9 mouse cellular contexts compared by ENCODE assay signal in the genomic region with DNA sequence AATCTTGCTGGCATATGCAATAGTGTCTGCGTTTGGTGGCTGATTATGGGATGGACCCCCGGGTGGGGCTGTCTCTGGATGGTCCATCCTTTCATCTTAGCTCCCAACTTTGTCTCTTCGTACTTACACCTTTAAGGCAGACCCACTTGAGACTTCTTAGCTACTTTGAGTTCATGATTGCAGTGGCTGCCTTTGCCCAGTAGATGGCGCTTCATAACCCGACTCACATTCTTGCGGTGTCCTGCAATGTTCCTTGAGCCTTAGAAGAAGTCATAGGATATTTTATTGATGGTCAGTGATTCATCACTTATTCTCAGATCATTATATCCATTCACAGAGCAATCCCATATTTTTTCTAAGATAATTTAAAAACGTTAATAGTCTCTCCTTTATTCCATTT. TPM values are rescaled to one million over a fixed set of nuclear protein-coding genes. Genes with fewer than 3 reads are reported as not detected.
A peak's percentile ranks its signal among the peaks of the same experiment; 100 is the strongest.
DNase-seq lines count a peak whose midpoint lies in the region; ATAC-seq lines count a peak whose summit lies in the region.
"Had no signal": no experiment of that assay in that cellular context is flagged by ENCODE, and none has a peak within 500 bp of the region (broad histone marks: within the 10 kb centered on the region; RNA-seq: fewer than 3 reads in every experiment).

No protein-coding gene starts in this region.

- H3K4me3 ChIP-seq in midbrain, embryonic 10.5 days, result no peak overlapping the region
- H3K4me3 ChIP-seq: embryonic facial prominence, embryonic 15.5 days had no signal

- DNase-seq in kidney, adult 18-20 months, result peak; percentile 28
- no peak for DNase-seq in kidney, adult 11 months
- DNase-seq in ES-CJ7 (ENCODE audit: low read depth, low spot score), result peak; percentile 72
- DNase-seq in cerebellum, postnatal 36 days, result peak; percentile 11 to 15
- peak; percentile 22 to 59 for DNase-seq in kidney, postnatal 36 days
- peak; percentile 62 for DNase-seq in midbrain, embryonic 10.5 days (ENCODE audit: low spot score)
- DNase-seq in thymus, postnatal 4 days, result peak; percentile 22

- ATAC-seq in granulocyte monocyte progenitor cell, adult 5-6 weeks (replicated peaks; ENCODE audit: poor library complexity, severe bottlenecking), result peak; percentile 88

- WGBS in midbrain, embryonic 10.5 days, result 12% methylated on average over 7 of the region's 7 CpGs

- H3K36me3 ChIP-seq in midbrain, embryonic 10.5 days, result no peaks in the 10 kb centered on the region
- H3K36me3 ChIP-seq: embryonic facial prominence, embryonic 15.5 days had no signal

- H3K4me1 ChIP-seq in midbrain, embryonic 10.5 days, result no peaks in the 10 kb centered on the region
- H3K4me1 ChIP-seq: embryonic facial prominence, embryonic 15.5 days had no signal

- H3K9me3 ChIP-seq in midbrain, embryonic 10.5 days (replicated peaks), result no peaks in the 10 kb centered on the region
- H3K9me3 ChIP-seq: embryonic facial prominence, embryonic 15.5 days had no signal

- no peaks in the 10 kb centered on the region for H3K27me3 ChIP-seq in midbrain, embryonic 10.5 days (ENCODE audit: low read depth, poor library complexity, severe bottlenecking)
- H3K27me3 ChIP-seq: embryonic facial prominence, embryonic 15.5 days had no signal

- no peak overlapping the region for H3K27ac ChIP-seq in midbrain, embryonic 10.5 days (replicated peaks)
- H3K27ac ChIP-seq: embryonic facial prominence, embryonic 15.5 days had no signal

RNA-seq across cellular contexts. Expression of gene Nts, which starts 38.5 kb away (rescaled TPM):
- total RNA-seq in granulocyte monocyte progenitor cell, adult 5-6 weeks (2014; fragmentation: Nextera tagmentation), result not detected in 2 replicates
- total RNA-seq in granulocyte monocyte progenitor cell, adult 5-6 weeks (2017), result not detected in 2 replicates
- polyA plus RNA-seq in midbrain, embryonic 10.5 days (2016; fragmentation: Nextera tagmentation; extraction: Ambion mirVana), result 0.17 and 0.21 TPM in 2 replicates
